Mouse (Mus musculus): ENCODE measurements around the gene Mecp2. TPM values are rescaled to one million over a fixed set of nuclear protein-coding genes. Genes with fewer than 3 reads are reported as not detected.

The Mecp2 gene
- polyA plus RNA-seq, 1 experiment from 2014 or later, result 5.4 TPM

GRCm38 (mm10) chrX:74023188-74024049 is 111.7 kb downstream of the Mecp2 start, which contains the start of gene Irak1:
Gene Irak1 (minus strand): TSS chrX:74023918.
- H3K9ac ChIP-seq (replicated peaks), result peak within 1 kb of the TSS; percentile 90
- H3K4me2 ChIP-seq (ENCODE audit: low read depth, low read length), result peak within 1 kb of the TSS; percentile 81
- peak; percentile 94 for ATAC-seq
- no peaks in the 10 kb centered on the region; the same call in 1 of the 2 replicates for H3K36me3 ChIP-seq (replicated peaks; ENCODE audit: insufficient read depth, low read length)
- peak; percentile 87 for DNase-seq
- WGBS (ENCODE audit: insufficient replicate concordance), result 13% methylated on average over 55 of the region's 72 CpGs
- H3K4me3 ChIP-seq (ENCODE audit: low read depth, low read length), result peak within 1 kb of the TSS; percentile 68
- H3K27me3 ChIP-seq (ENCODE audit: insufficient read depth, low read length), result no peaks in the 10 kb centered on the region
- H3K4me1 ChIP-seq (ENCODE audit: insufficient read depth), result peaks cover 10% of the 10 kb centered on the region
- no peaks in the 10 kb centered on the region for H3K9me3 ChIP-seq (ENCODE audit: low read length)
- TF ChIP-seq EP300 (IDR thresholded peaks at IDR 0.05; ENCODE audit: low read depth), result no peak
- peak; percentile 82 for TF ChIP-seq CTCF (IDR thresholded peaks at IDR 0.05; ENCODE audit: low read depth)
- H3K27ac ChIP-seq (ENCODE audit: low read depth), result peak within 1 kb of the TSS; percentile 76

GRCm38 (mm10) chrX:74022795-74023187 is 112.4 kb downstream of the Mecp2 start:
- Histone ChIP-seq H3K4me1 (ENCODE audit: insufficient read depth) (peaks cover 10% of the 10 kb centered on the region), H3K4me2 (ENCODE audit: low read depth, low read length) (peak overlapping the region; percentile 81), H3K27me3 (ENCODE audit: insufficient read depth, low read length) (no peaks in the 10 kb centered on the region), H3K9ac (replicated peaks) (peak overlapping the region; percentile 90), H3K9me3 (ENCODE audit: low read length) (no peaks in the 10 kb centered on the region), H3K27ac (ENCODE audit: low read depth) (peak overlapping the region; percentile 76; the same call in 1 of the 2 replicates), H3K36me3 (replicated peaks; ENCODE audit: insufficient read depth, low read length) (peaks cover 3% of the 10 kb centered on the region), H3K4me3 (ENCODE audit: low read depth, low read length) (peak overlapping the region; percentile 68)
- ATAC-seq (no peak), DNase-seq (no peak)
- TF ChIP-seq CTCF (IDR thresholded peaks at IDR 0.05; ENCODE audit: low read depth) (no peak), EP300 (IDR thresholded peaks at IDR 0.05; ENCODE audit: low read depth) (no peak)
- 22% methylated on average over 5 of the region's 6 CpGs for WGBS (ENCODE audit: insufficient replicate concordance)

- Histone ChIP-seq H3K4me2 (ENCODE audit: low read depth, low read length) (no peak overlapping the region), H3K4me1 (ENCODE audit: insufficient read depth) (no peaks in the 10 kb centered on the region), H3K36me3 (replicated peaks; ENCODE audit: insufficient read depth, low read length) (peaks cover 5% of the 10 kb centered on the region), H3K4me3 (ENCODE audit: low read depth, low read length) (no peak overlapping the region), H3K27ac (ENCODE audit: low read depth) (no peak overlapping the region), H3K27me3 (ENCODE audit: insufficient read depth, low read length) (no peaks in the 10 kb centered on the region), H3K9me3 (ENCODE audit: low read length) (no peaks in the 10 kb centered on the region), H3K9ac (replicated peaks) (no peak overlapping the region)
- no peak for TF ChIP-seq CTCF (IDR thresholded peaks at IDR 0.05; ENCODE audit: low read depth)
- TF ChIP-seq EP300 (IDR thresholded peaks at IDR 0.05; ENCODE audit: low read depth), result no peak
- DNase-seq (no peak), ATAC-seq (no peak)
- WGBS (ENCODE audit: insufficient replicate concordance), result 73% methylated on average over 1 of the region's 1 CpGs
Measured at GRCm38 (mm10) chrX:74014597-74014996, 120.6 kb downstream of the Mecp2 start.

GRCm38 (mm10) chrX:74008063-74008462 is 127.1 kb downstream of the Mecp2 start:
- Histone ChIP-seq H3K9ac (replicated peaks) (no peak overlapping the region), H3K36me3 (replicated peaks; ENCODE audit: insufficient read depth, low read length) (no peaks in the 10 kb centered on the region), H3K4me3 (ENCODE audit: low read depth, low read length) (no peak overlapping the region), H3K4me1 (ENCODE audit: insufficient read depth) (no peaks in the 10 kb centered on the region), H3K27me3 (ENCODE audit: insufficient read depth, low read length) (no peaks in the 10 kb centered on the region), H3K9me3 (ENCODE audit: low read length) (no peaks in the 10 kb centered on the region), H3K4me2 (ENCODE audit: low read depth, low read length) (no peak overlapping the region), H3K27ac (ENCODE audit: low read depth) (no peak overlapping the region)
- DNase-seq (no peak), ATAC-seq (no peak)
- 63% methylated on average over 8 of the region's 8 CpGs for WGBS (ENCODE audit: insufficient replicate concordance)
- no peak for TF ChIP-seq CTCF (IDR thresholded peaks at IDR 0.05; ENCODE audit: low read depth)
- TF ChIP-seq EP300 (IDR thresholded peaks at IDR 0.05; ENCODE audit: low read depth), result no peak

GRCm38 (mm10) chrX:74006401-74006800 is 128.8 kb downstream of the Mecp2 start:
- Histone ChIP-seq H3K4me1 (ENCODE audit: insufficient read depth) (no peaks in the 10 kb centered on the region), H3K27me3 (ENCODE audit: insufficient read depth, low read length) (no peaks in the 10 kb centered on the region), H3K4me2 (ENCODE audit: low read depth, low read length) (no peak overlapping the region), H3K4me3 (ENCODE audit: low read depth, low read length) (no peak overlapping the region), H3K27ac (ENCODE audit: low read depth) (no peak overlapping the region), H3K36me3 (replicated peaks; ENCODE audit: insufficient read depth, low read length) (no peaks in the 10 kb centered on the region), H3K9me3 (ENCODE audit: low read length) (no peaks in the 10 kb centered on the region), H3K9ac (replicated peaks) (no peak overlapping the region)
- no peak for DNase-seq
- no peak for TF ChIP-seq EP300 (IDR thresholded peaks at IDR 0.05; ENCODE audit: low read depth)
- TF ChIP-seq CTCF (IDR thresholded peaks at IDR 0.05; ENCODE audit: low read depth), result no peak
- WGBS (ENCODE audit: insufficient replicate concordance), result 72% methylated on average over 21 of the region's 21 CpGs
- ATAC-seq, result no peak

GRCm38 (mm10) chrX:74003644-74004043 is 131.5 kb downstream of the Mecp2 start:
- WGBS (ENCODE audit: insufficient replicate concordance), result 60% methylated on average over 2 of the region's 2 CpGs
- ATAC-seq (no peak), DNase-seq (no peak)
- H3K4me1 ChIP-seq (ENCODE audit: insufficient read depth), result peaks cover 5% of the 10 kb centered on the region
- H3K27ac ChIP-seq (ENCODE audit: low read depth), result no peak overlapping the region
- H3K9ac ChIP-seq (replicated peaks), result no peak overlapping the region
- H3K36me3 ChIP-seq (replicated peaks; ENCODE audit: insufficient read depth, low read length), result no peaks in the 10 kb centered on the region
- no peaks in the 10 kb centered on the region for H3K9me3 ChIP-seq (ENCODE audit: low read length)
- H3K27me3 ChIP-seq (ENCODE audit: insufficient read depth, low read length), result no peaks in the 10 kb centered on the region
- TF ChIP-seq CTCF (IDR thresholded peaks at IDR 0.05; ENCODE audit: low read depth) (no peak), EP300 (IDR thresholded peaks at IDR 0.05; ENCODE audit: low read depth) (no peak)
- no peak overlapping the region for H3K4me2 ChIP-seq (ENCODE audit: low read depth, low read length)
- no peak overlapping the region for H3K4me3 ChIP-seq (ENCODE audit: low read depth, low read length)
